In genomic region chr11:107812941-107813648, GRCm38 (mm10) we compare ENCODE assay signal across 10 mouse cellular contexts. TPM values are rescaled to one million over a fixed set of nuclear protein-coding genes. Genes with fewer than 3 reads are reported as not detected.
DNase-seq lines count a peak whose midpoint lies in the region; ATAC-seq and TF ChIP-seq lines count a peak whose summit lies in the region.
"Had no signal": no experiment of that assay in that cellular context is flagged by ENCODE, and none has a peak within 500 bp of the region (broad histone marks: within the 10 kb centered on the region; RNA-seq: fewer than 3 reads in every experiment).

No protein-coding gene starts in this region.

- peaks cover 5% of the 10 kb centered on the region; the same call in 1 of the 2 replicates for H3K4me1 ChIP-seq in cerebellum, adult 2 months (ENCODE audit: control insufficient read depth, insufficient read depth, low read length)
- peaks cover 10% of the 10 kb centered on the region; the same call in 1 of the 2 replicates for H3K4me1 ChIP-seq in midbrain, postnatal 0 days (ENCODE audit: insufficient read depth, low read length)

- H3K9me3 ChIP-seq in midbrain, postnatal 0 days (ENCODE audit: low read length): no peaks in the 10 kb centered on the region

- peak overlapping the region; percentile 32 for H3K4me2 ChIP-seq in midbrain, postnatal 0 days (ENCODE audit: low read depth, low read length, poor library complexity, severe bottlenecking)

- WGBS in cerebellum, adult 2 months: 8% methylated on average over 21 of the region's 21 CpGs
- 10% methylated on average over 21 of the region's 21 CpGs for WGBS in midbrain, postnatal 0 days

- ATAC-seq in midbrain, postnatal 0 days (ENCODE audit: low FRiP score): peak; percentile 52

- intact Hi-C loops in left cerebral cortex, postnatal 14 days (cut with DNase I): no loop called here
- intact Hi-C loops in left cerebral cortex, adult 2 months (cut with DNase I): no loop called here

- no peak for TF ChIP-seq CTCF in cerebellum, adult 2 months (IDR thresholded peaks at IDR 0.05; ENCODE audit: borderline replicate concordance, insufficient read depth, low read depth, low read length)
- no peak for TF ChIP-seq CTCF in left cerebral cortex, adult 2 months (IDR thresholded peaks at IDR 0.05)
- TF ChIP-seq CTCF in midbrain, postnatal 0 days (IDR thresholded peaks at IDR 0.05): no peak

- no peaks in the 10 kb centered on the region for H3K36me3 ChIP-seq in midbrain, postnatal 0 days (ENCODE audit: insufficient read depth, low read length)

- no peak for TF ChIP-seq POLR2A in cerebellum, adult 2 months (IDR thresholded peaks at IDR 0.05; ENCODE audit: borderline replicate concordance, insufficient read depth, low read length)

- H3K27me3 ChIP-seq in cerebellum, adult 2 months (ENCODE audit: control insufficient read depth, insufficient read depth, low read length): no peaks in the 10 kb centered on the region; the same call in 1 of the 2 replicates
- no peaks in the 10 kb centered on the region for H3K27me3 ChIP-seq in midbrain, postnatal 0 days (ENCODE audit: insufficient read depth, low read length)

- H3K4me3 ChIP-seq in cerebellum, adult 2 months (replicated peaks; ENCODE audit: insufficient read depth, low read depth, low read length): peak overlapping the region; percentile 44
- H3K4me3 ChIP-seq in left cerebral cortex, adult 2 months: no peak overlapping the region
- H3K4me3 ChIP-seq in midbrain, postnatal 0 days (ENCODE audit: low read depth, low read length): peak overlapping the region; percentile 11; the same call in 1 of the 2 replicates

- DNase-seq in cerebellum, adult 2 months: peak; percentile 14 to 29
- no peak for DNase-seq in cerebellum, adult 8-10 months
- peak; percentile 22 to 54 for DNase-seq in left cerebral cortex, postnatal 14 days (ENCODE audit: low spot score in 2 of 2)
- DNase-seq in left cerebral cortex, adult 2 months (ENCODE audit: extremely low spot score in 1 of 2, low spot score in 2 of 2): no peak
- DNase-seq in adrenal gland, postnatal 36 days: peak; percentile 59 to 67
- peak; percentile 60 for DNase-seq in midbrain, postnatal 0 days (ENCODE audit: low spot score)
- no peak for DNase-seq in thymus, postnatal 36 days
- no peak for DNase-seq in urinary bladder, postnatal 25 days (ENCODE audit: low spot score)
- DNase-seq: heart, postnatal 14 days; layer of hippocampus, adult 9-11 months had no signal

- H3K9ac ChIP-seq in midbrain, postnatal 0 days (replicated peaks; ENCODE audit: low read length, poor library complexity, severe bottlenecking): peak overlapping the region; percentile 20; the same call in 1 of the 2 replicates

- H3K27ac ChIP-seq in cerebellum, adult 2 months (ENCODE audit: insufficient read depth, low read length): no peak overlapping the region
- H3K27ac ChIP-seq in left cerebral cortex, adult 2 months: no peak overlapping the region
- peak overlapping the region; percentile 38 for H3K27ac ChIP-seq in midbrain, postnatal 0 days (ENCODE audit: low read depth, low read length)

RNA-seq across cellular contexts. Expression of gene Cacng4, which starts 18.7 kb away (rescaled TPM):
- 24.5 and 25.6 TPM in 2 replicates for polyA plus RNA-seq in cerebellum, adult 2 months (2012; rRNA removed)
- 10 to 100 TPM; 55.4 to 56.2 TPM for total RNA-seq in left cerebral cortex, postnatal 14 days (2021)
- total RNA-seq in left cerebral cortex, adult 2 months (2021): 10 to 100 TPM; 22.9 to 37.1 TPM
- total RNA-seq in adrenal gland, postnatal 36 days (2021): 1 to 10 TPM; 1.9 to 2.0 TPM
- total RNA-seq in midbrain, postnatal 0 days (2014; rRNA removed): 112 TPM in 2 replicates
- 58.4 and 61.7 TPM in 2 replicates for polyA plus RNA-seq in midbrain, postnatal 0 days (2015; fragmentation: Nextera tagmentation; extraction: Ambion mirVana)

Comparison
In these comparisons a context has a peak if more than half of its experiments do, and no peak if none do; other contexts are left out.
1. DNase-seq: peak in cerebellum, adult 2 months (2 of 2), left cerebral cortex, postnatal 14 days (2 of 2), adrenal gland, postnatal 36 days (2 of 2) and midbrain, postnatal 0 days (single experiment); none in cerebellum, adult 8-10 months (single experiment), left cerebral cortex, adult 2 months (0 of 2), thymus, postnatal 36 days (0 of 2) and urinary bladder, postnatal 25 days (single experiment).
2. RNA of gene Cacng4, which starts 18.7 kb away (total RNA-seq): 112 TPM in midbrain, postnatal 0 days, 55.4 to 56.2 TPM in left cerebral cortex, postnatal 14 days and 22.9 to 37.1 TPM in left cerebral cortex, adult 2 months; 1.9 to 2.0 TPM in adrenal gland, postnatal 36 days; every median in the first group is over 4 times any median in the second.